Mouse (Mus musculus) retina, adult 2 months (tissue): ENCODE results near the gene Mnt.

Source experiments
- DNase-seq: peaks from one replicate; pipeline ENCODE4 v3.0.0-alpha.2; 2012; ENCODE audit warnings: low read depth, low spot score

Mnt gene

GRCm38 (mm10) chr11:74831606-74832451 is 1.1 kb downstream of the Mnt start:
- DNase-seq = peak; percentile 89

- no peak for DNase-seq
Measured at GRCm38 (mm10) chr11:74832503-74833143, 1.9 kb downstream of the Mnt start.

GRCm38 (mm10) chr11:74833536-74834358 is 3.0 kb downstream of the Mnt start:
- no peak for DNase-seq

- no peak for DNase-seq
Measured at GRCm38 (mm10) chr11:74834359-74834638, 3.6 kb downstream of the Mnt start.

- no peak for DNase-seq
Measured at GRCm38 (mm10) chr11:74834650-74835277, 4.0 kb downstream of the Mnt start.

- no peak for DNase-seq
Measured at GRCm38 (mm10) chr11:74835593-74836224, 5.0 kb downstream of the Mnt start.

GRCm38 (mm10) chr11:74836225-74837055 is 5.7 kb downstream of the Mnt start:
- no peak for DNase-seq

GRCm38 (mm10) chr11:74837056-74837693 is 6.5 kb downstream of the Mnt start:
- no peak for DNase-seq

GRCm38 (mm10) chr11:74837694-74838431 is 7.1 kb downstream of the Mnt start:
- peak; percentile 75 for DNase-seq

- DNase-seq = peak; percentile 74
Measured at GRCm38 (mm10) chr11:74838441-74838840, 7.7 kb downstream of the Mnt start.

GRCm38 (mm10) chr11:74838971-74839370 is 8.3 kb downstream of the Mnt start:
- no peak for DNase-seq

GRCm38 (mm10) chr11:74839860-74840715 is 9.4 kb downstream of the Mnt start:
- DNase-seq = no peak

- no peak for DNase-seq
Measured at GRCm38 (mm10) chr11:74840739-74841138, 10.0 kb downstream of the Mnt start.

GRCm38 (mm10) chr11:74841366-74841765 is 10.6 kb downstream of the Mnt start:
- no peak for DNase-seq

GRCm38 (mm10) chr11:74842045-74842444 is 11.3 kb downstream of the Mnt start:
- no peak for DNase-seq

GRCm38 (mm10) chr11:74842656-74843434 is 12.1 kb downstream of the Mnt start:
- no peak for DNase-seq

- no peak for DNase-seq
Measured at GRCm38 (mm10) chr11:74843435-74843714, 12.7 kb downstream of the Mnt start.

GRCm38 (mm10) chr11:74843761-74844160 is 13.0 kb downstream of the Mnt start:
- no peak for DNase-seq
